Mouse (Mus musculus): ENCODE measurements around the gene Abca7. TPM values are rescaled to one million over a fixed set of nuclear protein-coding genes. Genes with fewer than 3 reads are reported as not detected.
"Not testable (repeated sequence)": the region's sequence is repeated elsewhere in the genome, so short reads cannot be mapped to it uniquely, and the experiment has no call there.

Gene Abca7
- polyA plus RNA-seq, 1 experiment from 2014 or later: 3.7 TPM

DNA sequence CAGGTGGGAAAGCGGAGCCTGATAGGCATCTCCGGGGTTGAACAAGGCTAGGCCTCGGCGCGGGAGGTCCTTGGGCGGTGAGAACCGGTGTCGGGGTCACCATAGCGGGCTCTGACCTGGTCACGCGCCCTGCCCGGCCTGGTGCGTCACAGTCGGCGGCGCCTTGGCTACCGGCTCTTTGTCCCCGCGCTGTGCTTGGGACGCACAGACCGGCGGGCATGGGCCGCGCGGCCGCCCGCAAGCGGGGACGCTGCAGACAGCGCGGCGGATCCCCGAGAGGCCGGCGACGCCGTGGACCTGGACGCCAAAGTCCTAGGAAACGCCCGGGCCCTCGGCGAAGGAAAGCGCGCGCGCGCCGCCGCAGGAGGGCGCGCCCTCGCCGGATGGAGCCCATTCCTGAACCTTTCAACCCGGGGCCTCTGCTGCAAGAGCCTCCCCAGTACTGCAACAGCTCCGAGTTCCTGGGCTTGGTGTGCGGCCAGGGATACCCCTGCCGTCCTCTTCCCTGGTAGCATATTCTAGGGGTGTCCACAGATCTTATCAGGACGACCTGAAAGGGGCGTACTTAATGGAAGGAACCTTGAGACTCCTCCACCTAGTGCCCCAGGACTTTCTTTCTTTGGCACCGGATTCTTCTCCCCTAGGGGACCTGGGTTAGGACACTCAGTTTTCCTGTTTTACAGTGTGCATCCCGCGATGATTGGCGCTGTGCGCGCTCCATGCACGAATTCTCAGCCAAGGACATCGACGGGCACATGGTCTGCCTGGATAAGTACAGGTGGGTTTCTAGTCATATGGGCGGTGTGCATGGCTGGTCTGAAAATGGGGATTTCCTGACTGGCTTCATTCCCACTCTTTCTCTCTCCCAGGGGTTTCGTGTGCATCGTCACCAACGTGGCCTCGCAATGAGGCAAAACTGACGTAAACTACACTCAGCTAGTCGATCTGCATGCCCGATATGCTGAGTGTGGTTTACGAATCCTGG is 57.8 kb downstream of the Abca7 start:
- peak; percentile 36 for ATAC-seq (replicated peaks)
- Histone ChIP-seq H3K4me1 (peaks cover 22% of the 10 kb centered on the region), H3K27me3 (no peaks in the 10 kb centered on the region)

GRCm38 (mm10) chr10:80054911-80055310 is 58.6 kb downstream of the Abca7 start:
- H3K36me3 ChIP-seq: peaks cover 24% of the 10 kb centered on the region
- H3K9ac ChIP-seq (replicated peaks): peak overlapping the region; percentile 84
- H3K27me3 ChIP-seq; H3K9me3 ChIP-seq; ATAC-seq (replicated peaks): not testable (repeated sequence)
- H3K4me3 ChIP-seq: peak overlapping the region; percentile 83
- 18% methylated on average over 3 of the region's 3 CpGs for WGBS
- peak overlapping the region; percentile 96; the same call in 1 of the 2 replicates for H3K27ac ChIP-seq (replicated peaks)
- peak overlapping the region; percentile 71 for H3K4me2 ChIP-seq (replicated peaks)
- peaks cover 22% of the 10 kb centered on the region for H3K4me1 ChIP-seq

More for the DNA sequence above, 57.8 kb downstream of the Abca7 start:
- peak overlapping the region; percentile 96 for H3K27ac ChIP-seq (replicated peaks)
- H3K4me2 ChIP-seq (replicated peaks): peak overlapping the region; percentile 71
- peak overlapping the region; percentile 84 for H3K9ac ChIP-seq (replicated peaks)
- H3K4me3 ChIP-seq: peak overlapping the region; percentile 83
- H3K36me3 ChIP-seq: peaks cover 24% of the 10 kb centered on the region
- H3K9me3 ChIP-seq: no peaks in the 10 kb centered on the region
- WGBS: 1% methylated on average over 77 of the region's 77 CpGs

- 79% methylated on average over 5 of the region's 5 CpGs for WGBS
- Histone ChIP-seq H3K4me1 (peaks cover 22% of the 10 kb centered on the region), H3K4me3 (peak overlapping the region; percentile 83), H3K27me3 (no peaks in the 10 kb centered on the region), H3K4me2 (replicated peaks) (peak overlapping the region; percentile 71), H3K9me3 (no peaks in the 10 kb centered on the region), H3K9ac (replicated peaks) (peak overlapping the region; percentile 84; the same call in 1 of the 2 replicates), H3K36me3 (peaks cover 26% of the 10 kb centered on the region), H3K27ac (replicated peaks) (no peak overlapping the region)
- ATAC-seq (replicated peaks): no peak
Measured at GRCm38 (mm10) chr10:80055364-80055763, 59.1 kb downstream of the Abca7 start.

DNA sequence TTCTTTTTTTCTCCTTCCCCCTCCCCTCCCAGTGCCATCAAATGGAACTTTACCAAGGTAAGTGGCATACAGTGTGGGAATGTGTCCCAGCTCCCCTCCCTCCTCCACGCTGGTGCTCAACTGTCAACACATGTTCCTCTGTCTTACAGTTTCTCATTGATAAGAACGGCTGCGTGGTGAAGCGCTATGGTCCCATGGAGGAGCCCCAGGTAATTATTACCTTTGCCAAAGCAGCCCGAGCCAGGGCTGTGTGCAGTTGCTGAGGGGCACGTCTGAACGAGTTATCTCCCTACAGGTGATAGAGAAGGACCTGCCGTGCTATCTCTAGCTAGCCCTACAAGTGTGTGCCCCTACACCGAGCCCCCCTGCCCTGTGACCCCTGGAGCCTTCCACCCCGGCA is 59.6 kb downstream of the Abca7 start:
- ATAC-seq (replicated peaks): no peak
- peaks cover 30% of the 10 kb centered on the region for H3K36me3 ChIP-seq
- 93% methylated on average over 10 of the region's 10 CpGs for whole genome bisulfite sequencing
- H3K27me3 ChIP-seq: no peaks in the 10 kb centered on the region
- 0 out of 2 replicates have a peak overlapping the region, but pooled peaks have one; percentile 84 for H3K9ac ChIP-seq (replicated peaks)
- peaks cover 22% of the 10 kb centered on the region for H3K4me1 ChIP-seq
- no peak overlapping the region for H3K27ac ChIP-seq (replicated peaks)
- H3K9me3 ChIP-seq: no peaks in the 10 kb centered on the region
- H3K4me3 ChIP-seq: peak overlapping the region; percentile 83; the same call in 1 of the 2 replicates
- H3K4me2 ChIP-seq (replicated peaks): no peak overlapping the region

GRCm38 (mm10) chr10:80056506-80056905 is 60.2 kb downstream of the Abca7 start:
- ATAC-seq (replicated peaks): no peak
- no peak overlapping the region for H3K9ac ChIP-seq (replicated peaks)
- H3K4me1 ChIP-seq: peaks cover 22% of the 10 kb centered on the region
- no peak overlapping the region for H3K4me3 ChIP-seq
- peaks cover 32% of the 10 kb centered on the region for H3K36me3 ChIP-seq
- WGBS: 96% methylated on average over 4 of the region's 4 CpGs
- H3K27me3 ChIP-seq: no peaks in the 10 kb centered on the region
- H3K27ac ChIP-seq (replicated peaks): no peak overlapping the region
- H3K4me2 ChIP-seq (replicated peaks): no peak overlapping the region
- no peaks in the 10 kb centered on the region for H3K9me3 ChIP-seq

GRCm38 (mm10) chr10:80056976-80057682 is 60.8 kb downstream of the Abca7 start:
- peaks cover 22% of the 10 kb centered on the region for H3K4me1 ChIP-seq
- H3K4me2 ChIP-seq (replicated peaks): no peak overlapping the region
- no peak overlapping the region for H3K4me3 ChIP-seq
- 92% methylated on average over 27 of the region's 27 CpGs for WGBS
- no peaks in the 10 kb centered on the region for H3K9me3 ChIP-seq
- peaks cover 35% of the 10 kb centered on the region for H3K36me3 ChIP-seq
- no peak overlapping the region for H3K27ac ChIP-seq (replicated peaks)
- H3K27me3 ChIP-seq: no peaks in the 10 kb centered on the region
- H3K9ac ChIP-seq (replicated peaks): no peak overlapping the region
- ATAC-seq (replicated peaks): no peak

DNA sequence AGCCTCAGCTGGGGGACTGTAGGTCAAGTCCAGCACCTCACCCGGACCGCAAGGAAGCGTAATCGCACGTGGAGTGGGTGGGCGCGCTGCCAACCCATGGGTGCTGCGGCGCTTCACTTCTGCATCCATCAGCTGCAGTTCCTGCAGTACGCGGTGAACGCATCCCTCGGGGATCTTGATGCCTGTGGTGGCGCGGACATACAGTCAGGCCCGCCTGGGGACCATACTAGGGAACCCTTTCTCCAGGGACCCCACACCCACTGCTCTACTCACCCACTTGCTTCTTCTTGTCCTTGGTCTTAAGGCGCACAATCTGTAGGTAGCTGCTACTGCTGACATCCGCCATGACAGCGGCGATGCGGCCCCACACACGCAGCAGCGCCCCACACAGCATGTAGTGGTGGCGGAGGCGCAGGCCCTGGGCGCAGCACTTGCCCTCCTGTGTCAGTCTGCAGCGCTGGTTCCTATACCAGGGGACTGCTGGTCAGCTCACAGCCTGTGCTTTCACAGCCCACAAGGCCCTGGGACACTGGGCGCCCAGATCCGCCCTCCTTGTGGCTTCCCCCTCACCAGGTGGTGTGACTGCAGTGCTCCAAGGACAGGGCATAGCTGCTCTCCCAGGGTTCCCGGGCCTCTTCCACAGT is 61.5 kb downstream of the Abca7 start:
- Histone ChIP-seq H3K36me3 (peaks cover 38% of the 10 kb centered on the region), H3K9ac (replicated peaks) (no peak overlapping the region)
- 79% methylated on average over 30 of the region's 30 CpGs for WGBS

DNA sequence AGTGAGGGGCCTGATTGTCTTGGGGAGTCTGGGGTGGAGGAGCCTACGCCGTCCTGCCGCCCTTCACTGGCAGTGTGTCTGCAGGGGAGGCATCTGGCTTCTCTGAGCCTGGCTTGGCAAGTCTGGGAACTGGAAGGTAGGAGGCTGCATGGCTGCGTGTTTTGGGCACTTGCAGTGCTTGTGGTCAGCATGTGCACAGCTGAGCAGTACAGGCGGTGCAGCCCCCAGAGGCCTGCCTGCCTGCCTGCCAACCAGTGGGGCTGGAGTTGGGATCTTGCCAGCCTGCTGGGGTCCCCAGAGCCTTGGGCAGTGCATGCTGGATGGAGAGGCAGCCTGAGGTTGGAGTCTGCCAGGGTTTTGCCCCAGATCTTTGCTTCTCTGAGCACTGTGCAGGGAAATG is 66.8 kb downstream of the Abca7 start:
- H3K4me3 ChIP-seq: no peak overlapping the region
- H3K36me3 ChIP-seq: peaks cover 17% of the 10 kb centered on the region
- ATAC-seq (replicated peaks): no peak
- H3K9ac ChIP-seq (replicated peaks): no peak overlapping the region
- H3K4me2 ChIP-seq (replicated peaks): no peak overlapping the region
- H3K9me3 ChIP-seq: no peaks in the 10 kb centered on the region
- WGBS: 84% methylated on average over 5 of the region's 5 CpGs
- H3K27ac ChIP-seq (replicated peaks): no peak overlapping the region
- H3K4me1 ChIP-seq: no peaks in the 10 kb centered on the region
- no peaks in the 10 kb centered on the region for H3K27me3 ChIP-seq

More for the DNA sequence above, 61.5 kb downstream of the Abca7 start:
- peaks cover 20% of the 10 kb centered on the region for H3K4me1 ChIP-seq
- H3K27ac ChIP-seq (replicated peaks): no peak overlapping the region
- no peaks in the 10 kb centered on the region for H3K9me3 ChIP-seq
- H3K4me2 ChIP-seq (replicated peaks): no peak overlapping the region
- H3K27me3 ChIP-seq: no peaks in the 10 kb centered on the region
- no peak overlapping the region for H3K4me3 ChIP-seq
- no peak for ATAC-seq (replicated peaks)

DNA sequence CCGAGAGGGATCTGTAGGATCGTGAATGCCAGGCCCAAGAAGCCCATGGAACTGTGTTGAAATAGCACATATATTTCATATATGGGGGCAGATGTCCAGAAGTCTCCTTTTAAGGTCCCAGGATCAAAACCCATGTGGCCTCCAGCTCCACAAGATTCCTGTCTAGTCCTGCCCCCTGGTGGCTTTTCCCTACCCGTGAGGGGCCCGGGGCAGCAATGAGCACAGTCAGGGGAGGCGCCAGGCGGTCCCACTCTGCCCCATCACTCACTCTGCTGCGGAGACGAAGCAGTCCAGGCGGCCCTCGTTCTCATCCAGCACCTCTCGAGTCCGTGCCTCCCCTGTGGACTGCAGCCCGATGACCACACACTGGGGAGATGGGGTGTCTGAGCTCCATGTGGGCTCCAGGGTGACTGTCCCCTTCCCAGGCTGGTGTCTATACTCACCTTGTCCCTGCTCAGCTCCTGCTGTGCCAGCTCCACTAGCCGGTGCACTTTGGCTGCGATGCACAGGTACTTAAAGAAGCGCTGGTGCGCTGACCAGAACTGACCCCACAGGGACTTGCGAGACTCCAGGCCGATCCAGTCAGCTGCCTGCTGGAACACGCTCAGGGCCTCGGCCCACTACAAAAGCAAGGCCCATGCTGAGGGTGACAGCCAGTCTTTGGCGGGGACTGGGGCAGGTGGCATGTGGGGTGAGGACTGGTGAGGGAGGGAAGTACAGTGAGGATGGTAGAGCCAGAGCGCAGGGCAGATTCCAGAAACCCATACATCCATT is 67.8 kb downstream of the Abca7 start:
- Histone ChIP-seq H3K9me3 (no peaks in the 10 kb centered on the region), H3K27me3 (no peaks in the 10 kb centered on the region), H3K4me1 (no peaks in the 10 kb centered on the region), H3K4me2 (replicated peaks) (no peak overlapping the region), H3K36me3 (peaks cover 14% of the 10 kb centered on the region), H3K4me3 (no peak overlapping the region), H3K27ac (replicated peaks) (no peak overlapping the region), H3K9ac (replicated peaks) (no peak overlapping the region)
- ATAC-seq (replicated peaks): no peak
- WGBS: 79% methylated on average over 23 of the region's 23 CpGs

All from forebrain, embryonic 15.5 days (tissue).